Mouse (Mus musculus) urinary bladder, adult 2 months (tissue): Measurements from ENCODE around the gene Rpa3. TPM values are rescaled to one million over a fixed set of nuclear protein-coding genes. Genes with fewer than 3 reads are reported as not detected.

Experiments used
- DNase-seq: peaks from one replicate; pipeline ENCODE4 v3.0.0; 2022; ENCODE audit warnings: low spot score
- polyA plus RNA-seq: library from polyadenylated mRNA; depleted of rRNA; stranded (reverse); fragments of >200 nt; gene quantifications from 2 replicates; pipeline ENCODE4 v1.2.3, GENCODE M21; 2012; rRNA removed

Rpa3 gene
- polyA plus RNA-seq, 1 experiment = 30.8 TPM

- peak; percentile 85 for DNase-seq
Measured at GRCm38 (mm10) chr6:8209047-8209865, 49.7 kb downstream of the Rpa3 start, which contains the start of gene Mios. Mios (plus strand) TSS chr6:8209222.

Other genes with a start within 250 kb of the Rpa3 start
- gene Col28a1, start 66.6 kb downstream of the Rpa3 start, polyA plus RNA-seq = 4.0 and 5.8 TPM in 2 replicates
- 8.0 and 9.7 TPM in 2 replicates for gene Mios, start 50.0 kb downstream of the Rpa3 start, polyA plus RNA-seq
- gene Umad1, start 115 bp upstream of the Rpa3 start, polyA plus RNA-seq = 12.4 and 14.0 TPM in 2 replicates
- 5.4 and 6.8 TPM in 2 replicates for gene Gm45062, start 277 bp upstream of the Rpa3 start, polyA plus RNA-seq